Mouse (Mus musculus) forebrain, embryonic 16.5 days (tissue): Measurements from ENCODE around the gene Lgals1. TPM values are rescaled to one million over a fixed set of nuclear protein-coding genes. Genes with fewer than 3 reads are reported as not detected.

Experiments used
- ATAC-seq: fragments of 200-750 bp; cut with Nextera tagmentation; 2 replicates; pipeline ENCODE4 v1.8.0; 2017; ENCODE audit warnings: mild to moderate bottlenecking, moderate library complexity
- H3K27ac ChIP-seq: fragments of 300-500 bp; sonication (generic); 2 replicates; pipeline ENCODE4 v1.5.1; 2014; ENCODE audit warnings: low read length, control low read depth
- H3K27me3 ChIP-seq: fragments of 300-500 bp; sonication (generic); replicated peaks from 2 replicates; pipeline ENCODE4 v1.6.1; 2014; ENCODE audit warnings: low read length; ENCODE audit not compliant: control insufficient read depth, insufficient read depth
- H3K36me3 ChIP-seq: fragments of 300-500 bp; sonication (generic); 2 replicates; pipeline ENCODE4 v1.6.1; 2014; ENCODE audit not compliant: control insufficient read depth, insufficient read depth
- H3K4me1 ChIP-seq: fragments of 300-500 bp; sonication (generic); replicated peaks from 2 replicates; pipeline ENCODE4 v1.6.1; 2014; ENCODE audit warnings: low read length; ENCODE audit not compliant: control insufficient read depth, insufficient read depth
- H3K4me2 ChIP-seq: fragments of 300-500 bp; sonication (generic); 2 replicates; pipeline ENCODE4 v1.6.1; 2014; ENCODE audit warnings: mild to moderate bottlenecking, low read length, control low read depth
- H3K4me3 ChIP-seq: fragments of 300-500 bp; sonication (generic); replicated peaks from 2 replicates; pipeline ENCODE4 v1.5.1; 2014; ENCODE audit warnings: mild to moderate bottlenecking, low read length, control low read depth
- H3K9ac ChIP-seq: fragments of 300-500 bp; sonication (generic); replicated peaks from 2 replicates; pipeline ENCODE4 v1.6.1; 2014; ENCODE audit warnings: low read depth, low read length, control low read depth
- H3K9me3 ChIP-seq: fragments of 300-500 bp; sonication (generic); 2 replicates; pipeline ENCODE4 v1.6.1; 2016; ENCODE audit warnings: low read length; ENCODE audit not compliant: control insufficient read depth
- WGBS: fragments of 180-500 bp; shearing (Covaris S2); extraction: QIAGEN DNeasy Blood & Tissue Kit; methylation state at CpG from one replicate; pipeline ENCODE4 v1.1.7; 2014; 5-methylcytosine and 5-hydroxymethylcytosine counted together
- polyA plus RNA-seq: library from polyadenylated mRNA; unstranded; fragments of >200 nt; fragmentation: Nextera tagmentation; extraction: Ambion mirVana; gene quantifications from 2 replicates; pipeline ENCODE4 v1.2.1, GENCODE M21; 2015

The Lgals1 gene
- polyA plus RNA-seq, 1 experiment from 2014 or later, result 51.9 TPM

GRCm38 (mm10) chr15:78930192-78930706, 3.7 kb downstream of the Lgals1 start:
- H3K9me3 ChIP-seq, result no peaks in the 10 kb centered on the region
- H3K36me3 ChIP-seq, result no peaks in the 10 kb centered on the region
- no peak overlapping the region for H3K9ac ChIP-seq
- no peaks in the 10 kb centered on the region for H3K27me3 ChIP-seq
- H3K4me3 ChIP-seq, result no peak overlapping the region
- H3K27ac ChIP-seq, result no peak overlapping the region
- no peak overlapping the region for H3K4me2 ChIP-seq
- ATAC-seq, result no peak
- 92% methylated on average over 6 of the region's 6 CpGs for WGBS
- peaks cover 25% of the 10 kb centered on the region for H3K4me1 ChIP-seq

GRCm38 (mm10) chr15:78930801-78931426, 4.4 kb downstream of the Lgals1 start:
- H3K9ac ChIP-seq, result no peak overlapping the region
- H3K27ac ChIP-seq, result no peak overlapping the region
- H3K4me2 ChIP-seq, result no peak overlapping the region
- H3K9me3 ChIP-seq, result no peaks in the 10 kb centered on the region
- no peaks in the 10 kb centered on the region for H3K27me3 ChIP-seq
- no peaks in the 10 kb centered on the region for H3K36me3 ChIP-seq
- H3K4me3 ChIP-seq, result no peak overlapping the region
- peaks cover 28% of the 10 kb centered on the region for H3K4me1 ChIP-seq
- no peak for ATAC-seq
- WGBS, result 86% methylated on average over 7 of the region's 7 CpGs

- Histone ChIP-seq H3K9ac (no peak overlapping the region), H3K9me3 (no peaks in the 10 kb centered on the region), H3K4me2 (no peak overlapping the region), H3K27me3 (no peaks in the 10 kb centered on the region), H3K36me3 (no peaks in the 10 kb centered on the region), H3K4me3 (no peak overlapping the region), H3K27ac (no peak overlapping the region), H3K4me1 (peaks cover 25% of the 10 kb centered on the region)
- WGBS, result 28% methylated on average over 3 of the region's 3 CpGs
- no peak for ATAC-seq
Measured at GRCm38 (mm10) chr15:78931577-78931976, 5.1 kb downstream of the Lgals1 start.

- peak; percentile 95 for ATAC-seq
- Histone ChIP-seq H3K4me2 (peak within 1 kb of the TSS; percentile 88), H3K9ac (peak within 1 kb of the TSS; percentile 79), H3K36me3 (peaks cover under 1% of the 10 kb centered on the region; the same call in 1 of the 2 replicates), H3K27ac (peak within 1 kb of the TSS; percentile 83), H3K9me3 (no peaks in the 10 kb centered on the region), H3K4me1 (peaks cover 10% of the 10 kb centered on the region), H3K4me3 (peak within 1 kb of the TSS; percentile 75), H3K27me3 (no peaks in the 10 kb centered on the region)
- under 1% methylated on average over 38 of the region's 42 CpGs for WGBS
Measured at GRCm38 (mm10) chr15:78934784-78935320, 8.3 kb downstream of the Lgals1 start, which contains the start of gene Nol12. Nol12 (plus strand) TSS chr15:78934933.

GRCm38 (mm10) chr15:78936403-78936802, 9.9 kb downstream of the Lgals1 start:
- Histone ChIP-seq H3K27me3 (no peaks in the 10 kb centered on the region), H3K9ac (no peak overlapping the region), H3K9me3 (no peaks in the 10 kb centered on the region), H3K4me2 (no peak overlapping the region), H3K36me3 (peaks cover 11% of the 10 kb centered on the region), H3K27ac (no peak overlapping the region), H3K4me1 (peaks cover 10% of the 10 kb centered on the region), H3K4me3 (no peak overlapping the region)
- 93% methylated on average over 12 of the region's 12 CpGs for WGBS
- ATAC-seq, result no peak

- Histone ChIP-seq H3K9ac (no peak overlapping the region), H3K27me3 (no peaks in the 10 kb centered on the region), H3K4me2 (no peak overlapping the region), H3K36me3 (peaks cover 13% of the 10 kb centered on the region), H3K4me1 (peaks cover 10% of the 10 kb centered on the region), H3K4me3 (no peak overlapping the region), H3K9me3 (no peaks in the 10 kb centered on the region), H3K27ac (no peak overlapping the region)
- WGBS, result 88% methylated on average over 10 of the region's 10 CpGs
- ATAC-seq, result no peak
Measured at GRCm38 (mm10) chr15:78937311-78937710, 10.8 kb downstream of the Lgals1 start.

GRCm38 (mm10) chr15:78937963-78938362, 11.4 kb downstream of the Lgals1 start:
- no peak overlapping the region for H3K9ac ChIP-seq
- H3K4me1 ChIP-seq, result peaks cover 14% of the 10 kb centered on the region
- peaks cover 13% of the 10 kb centered on the region for H3K36me3 ChIP-seq
- no peaks in the 10 kb centered on the region for H3K27me3 ChIP-seq
- no peak overlapping the region for H3K27ac ChIP-seq
- H3K4me2 ChIP-seq, result no peak overlapping the region
- no peak overlapping the region for H3K4me3 ChIP-seq
- ATAC-seq, result no peak
- WGBS, result 75% methylated on average over 2 of the region's 2 CpGs
- no peaks in the 10 kb centered on the region for H3K9me3 ChIP-seq

- ATAC-seq, result no peak
- peaks cover 13% of the 10 kb centered on the region for H3K4me1 ChIP-seq
- H3K4me2 ChIP-seq, result no peak overlapping the region
- H3K27ac ChIP-seq, result no peak overlapping the region
- no peak overlapping the region for H3K4me3 ChIP-seq
- 96% methylated on average over 13 of the region's 13 CpGs for WGBS
- no peaks in the 10 kb centered on the region for H3K27me3 ChIP-seq
- no peaks in the 10 kb centered on the region for H3K9me3 ChIP-seq
- H3K36me3 ChIP-seq, result peaks cover 13% of the 10 kb centered on the region
- H3K9ac ChIP-seq, result no peak overlapping the region
Measured at GRCm38 (mm10) chr15:78940325-78940724, 13.8 kb downstream of the Lgals1 start.

GRCm38 (mm10) chr15:78942663-78943062, 16.1 kb downstream of the Lgals1 start:
- H3K27me3 ChIP-seq, result no peaks in the 10 kb centered on the region
- no peak overlapping the region for H3K4me3 ChIP-seq
- peaks cover 13% of the 10 kb centered on the region for H3K36me3 ChIP-seq
- no peak overlapping the region for H3K27ac ChIP-seq
- peaks cover 8% of the 10 kb centered on the region for H3K4me1 ChIP-seq
- peak overlapping the region; percentile 12; the same call in 1 of the 2 replicates for H3K4me2 ChIP-seq
- H3K9me3 ChIP-seq, result no peaks in the 10 kb centered on the region
- no peak overlapping the region; the same call in 1 of the 2 replicates for H3K9ac ChIP-seq
- WGBS, result 7% methylated on average over 9 of the region's 9 CpGs
- ATAC-seq, result peak; percentile 30; the same call in 1 of the 2 replicates
